Mouse (Mus musculus) ES-Bruce4 (cell line): ENCODE data around the gene Olfr718-ps1. TPM values are rescaled to one million over a fixed set of nuclear protein-coding genes. Genes with fewer than 3 reads are reported as not detected.

Experiments used
- H3K27ac ChIP-seq: 2 replicates; pipeline ENCODE4 v1.5.1; 2012; ENCODE audit warnings: low read length, inconsistent platforms; ENCODE audit not compliant: insufficient read depth
- H3K27me3 ChIP-seq: 2 replicates; pipeline ENCODE4 v1.6.1; 2012; ENCODE audit warnings: mild to moderate bottlenecking, low read length, inconsistent platforms; ENCODE audit not compliant: control insufficient read depth, poor library complexity, insufficient read depth, severe bottlenecking
- H3K36me3 ChIP-seq: 2 replicates; pipeline ENCODE4 v1.6.1; 2012; ENCODE audit warnings: inconsistent platforms, mild to moderate bottlenecking, low read length, moderate library complexity; ENCODE audit not compliant: control insufficient read depth, poor library complexity, insufficient read depth, severe bottlenecking
- H3K4me1 ChIP-seq: one replicate; pipeline ENCODE4 v1.8.1; 2011; ENCODE audit warnings: low read length; ENCODE audit not compliant: control insufficient read depth, insufficient read depth
- H3K4me3 ChIP-seq: 2 replicates; pipeline ENCODE4 v1.5.1; 2011; ENCODE audit warnings: low read depth, mild to moderate bottlenecking, low read length
- H3K9ac ChIP-seq: 2 replicates; pipeline ENCODE4 v1.6.1; 2012; ENCODE audit warnings: low read depth, mild to moderate bottlenecking, inconsistent platforms; ENCODE audit not compliant: poor library complexity, severe bottlenecking
- H3K9me3 ChIP-seq: replicated peaks from 2 replicates; pipeline ENCODE4 v1.6.1; 2012; ENCODE audit warnings: mild to moderate bottlenecking, low read length, inconsistent platforms; ENCODE audit not compliant: control insufficient read depth, poor library complexity, insufficient read depth, severe bottlenecking
- CTCF ChIP-seq: IDR thresholded peaks from one replicate; pipeline ENCODE4 v1.8.1; 2011; ENCODE audit warnings: low read depth, low read length
- EP300 ChIP-seq: IDR thresholded peaks from 2 replicates; pipeline ENCODE4 v1.6.1; 2011; ENCODE audit warnings: low read depth, low read length; ENCODE audit not compliant: insufficient read depth
- POLR2A ChIP-seq: IDR thresholded peaks from one replicate; pipeline ENCODE4 v1.8.1; 2011; ENCODE audit warnings: low read length; ENCODE audit not compliant: insufficient read depth
- polyA plus RNA-seq: library from polyadenylated mRNA; stranded (reverse); fragments of >200 nt; gene quantifications from 2 replicates; pipeline ENCODE4 v1.2.4, GENCODE M21; 2011; ENCODE audit warnings: low read depth; ENCODE audit not compliant: missing spikeins, insufficient read depth, insufficient read length

Gene Olfr718-ps1
- polyA plus RNA-seq, 1 experiment, result 0.42 TPM

DNA sequence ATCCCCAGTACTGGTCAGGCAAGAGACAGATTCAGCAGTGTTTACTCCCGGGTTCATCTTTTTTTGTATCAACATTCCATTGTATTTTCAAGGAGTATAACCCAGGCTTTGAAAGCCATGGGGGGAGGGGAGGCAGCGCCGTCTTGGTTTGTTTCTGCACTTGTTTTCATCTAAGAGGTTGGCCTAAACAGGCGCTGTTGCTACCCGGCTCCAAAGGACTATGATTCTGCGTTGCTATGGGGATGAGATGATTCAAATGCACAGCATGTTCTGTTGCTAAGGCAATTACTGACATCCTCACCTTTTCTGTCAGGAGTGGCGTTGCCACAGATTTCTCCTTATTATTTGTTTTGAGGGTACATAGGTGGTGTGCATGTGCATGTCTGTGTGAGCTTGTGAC lies 21.8 kb downstream of the Olfr718-ps1 start:
- peak overlapping the region; percentile 42; the same call in 1 of the 2 replicates for H3K9ac ChIP-seq
- TF ChIP-seq EP300 (no peak), POLR2A (no peak), CTCF (no peak)
- H3K27ac ChIP-seq, result peak overlapping the region; percentile 87
- H3K9me3 ChIP-seq, result peaks cover 23% of the 10 kb centered on the region
- no peaks in the 10 kb centered on the region for H3K27me3 ChIP-seq
- H3K4me3 ChIP-seq, result no peak overlapping the region
- H3K36me3 ChIP-seq, result no peaks in the 10 kb centered on the region
- peaks cover 8% of the 10 kb centered on the region for H3K4me1 ChIP-seq

DNA sequence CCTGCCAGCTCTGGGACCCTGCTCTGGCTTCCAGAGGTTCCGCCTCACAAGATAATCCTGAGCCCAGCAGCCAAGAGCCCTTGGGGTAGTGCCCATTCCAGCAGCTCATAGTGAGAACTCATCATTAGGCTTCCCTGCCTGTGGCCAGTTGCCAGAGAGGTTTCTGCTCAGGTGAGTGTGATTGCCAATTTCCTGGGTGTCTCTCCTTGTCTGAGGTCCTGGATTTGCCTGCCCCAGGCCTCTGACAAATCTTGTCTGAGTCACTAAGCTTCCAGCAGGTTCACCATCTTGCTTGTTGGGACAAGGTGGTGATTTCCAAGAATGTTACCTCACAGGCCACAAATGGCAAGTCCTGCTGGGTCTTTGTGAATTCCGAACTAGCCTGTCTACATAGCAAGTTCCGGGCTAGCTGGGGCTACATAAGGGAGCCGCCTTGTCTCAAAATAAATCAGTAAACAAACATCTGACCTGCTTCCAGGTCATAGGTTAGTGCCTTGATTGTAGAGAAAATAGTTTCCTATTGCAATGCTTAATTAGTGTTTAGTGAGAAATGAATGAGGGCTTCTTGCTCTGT lies 22.5 kb downstream of the Olfr718-ps1 start:
- no peak overlapping the region for H3K4me3 ChIP-seq
- no peaks in the 10 kb centered on the region for H3K36me3 ChIP-seq
- TF ChIP-seq POLR2A (no peak), CTCF (no peak), EP300 (no peak)
- H3K27me3 ChIP-seq, result no peaks in the 10 kb centered on the region
- peaks cover 23% of the 10 kb centered on the region for H3K9me3 ChIP-seq
- H3K9ac ChIP-seq, result no peak overlapping the region
- peaks cover 10% of the 10 kb centered on the region for H3K4me1 ChIP-seq
- H3K27ac ChIP-seq, result peak overlapping the region; percentile 87

DNA sequence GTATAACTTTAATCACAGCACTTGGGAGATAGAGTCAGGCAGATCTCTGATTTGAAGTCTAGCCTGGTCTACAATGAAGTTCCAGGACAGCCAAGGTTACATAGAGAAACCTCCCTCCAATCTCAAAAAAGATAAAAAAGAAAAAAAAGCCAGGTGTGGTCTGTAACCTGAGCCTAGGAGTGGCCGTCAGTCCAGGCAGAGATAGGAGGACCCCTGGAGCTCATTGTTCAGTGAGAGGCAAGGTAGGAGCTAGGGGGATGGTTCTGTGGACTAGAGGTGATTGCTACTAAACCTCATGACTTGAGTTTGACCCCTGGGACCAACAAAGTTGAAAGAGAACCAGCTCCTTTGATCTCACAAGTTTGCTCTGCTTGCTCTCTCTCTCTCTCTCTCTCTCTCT lies 24.7 kb downstream of the Olfr718-ps1 start:
- Histone ChIP-seq H3K27ac (peak overlapping the region; percentile 97), H3K36me3 (no peaks in the 10 kb centered on the region), H3K9me3 (peaks cover 2% of the 10 kb centered on the region; the same call in 1 of the 2 replicates), H3K9ac (no peak overlapping the region), H3K4me1 (peaks cover 10% of the 10 kb centered on the region), H3K4me3 (no peak overlapping the region), H3K27me3 (no peaks in the 10 kb centered on the region)
- TF ChIP-seq POLR2A (no peak), CTCF (no peak), EP300 (peak; percentile 87)

DNA sequence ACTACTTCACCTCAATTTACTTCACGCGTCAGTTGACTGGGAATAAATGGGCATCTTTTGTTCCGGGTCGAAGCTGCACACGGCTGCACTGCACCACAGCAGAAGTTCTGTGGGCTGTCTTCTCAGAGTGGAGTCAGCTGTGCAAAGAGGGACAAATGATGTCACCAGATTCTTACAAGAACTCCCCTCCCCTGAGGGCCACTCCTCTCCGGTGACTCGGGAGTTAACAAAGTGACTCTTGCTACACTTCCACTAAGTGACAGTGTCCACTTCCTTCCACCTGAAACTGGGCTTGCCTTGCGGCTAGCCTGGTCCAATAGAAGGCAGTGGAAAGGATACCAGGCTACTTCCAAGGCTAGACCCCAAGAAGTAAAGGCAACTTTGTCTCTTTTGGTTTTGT lies 25.3 kb downstream of the Olfr718-ps1 start:
- no peaks in the 10 kb centered on the region for H3K9me3 ChIP-seq
- no peaks in the 10 kb centered on the region for H3K36me3 ChIP-seq
- peak overlapping the region; percentile 97 for H3K27ac ChIP-seq
- no peak for TF ChIP-seq CTCF
- peak; percentile 24 for TF ChIP-seq POLR2A
- no peak for TF ChIP-seq EP300
- H3K4me3 ChIP-seq, result peak overlapping the region; percentile 39; the same call in 1 of the 2 replicates
- H3K27me3 ChIP-seq, result no peaks in the 10 kb centered on the region
- H3K4me1 ChIP-seq, result peaks cover 10% of the 10 kb centered on the region
- H3K9ac ChIP-seq, result peak overlapping the region; percentile 54; the same call in 1 of the 2 replicates

DNA sequence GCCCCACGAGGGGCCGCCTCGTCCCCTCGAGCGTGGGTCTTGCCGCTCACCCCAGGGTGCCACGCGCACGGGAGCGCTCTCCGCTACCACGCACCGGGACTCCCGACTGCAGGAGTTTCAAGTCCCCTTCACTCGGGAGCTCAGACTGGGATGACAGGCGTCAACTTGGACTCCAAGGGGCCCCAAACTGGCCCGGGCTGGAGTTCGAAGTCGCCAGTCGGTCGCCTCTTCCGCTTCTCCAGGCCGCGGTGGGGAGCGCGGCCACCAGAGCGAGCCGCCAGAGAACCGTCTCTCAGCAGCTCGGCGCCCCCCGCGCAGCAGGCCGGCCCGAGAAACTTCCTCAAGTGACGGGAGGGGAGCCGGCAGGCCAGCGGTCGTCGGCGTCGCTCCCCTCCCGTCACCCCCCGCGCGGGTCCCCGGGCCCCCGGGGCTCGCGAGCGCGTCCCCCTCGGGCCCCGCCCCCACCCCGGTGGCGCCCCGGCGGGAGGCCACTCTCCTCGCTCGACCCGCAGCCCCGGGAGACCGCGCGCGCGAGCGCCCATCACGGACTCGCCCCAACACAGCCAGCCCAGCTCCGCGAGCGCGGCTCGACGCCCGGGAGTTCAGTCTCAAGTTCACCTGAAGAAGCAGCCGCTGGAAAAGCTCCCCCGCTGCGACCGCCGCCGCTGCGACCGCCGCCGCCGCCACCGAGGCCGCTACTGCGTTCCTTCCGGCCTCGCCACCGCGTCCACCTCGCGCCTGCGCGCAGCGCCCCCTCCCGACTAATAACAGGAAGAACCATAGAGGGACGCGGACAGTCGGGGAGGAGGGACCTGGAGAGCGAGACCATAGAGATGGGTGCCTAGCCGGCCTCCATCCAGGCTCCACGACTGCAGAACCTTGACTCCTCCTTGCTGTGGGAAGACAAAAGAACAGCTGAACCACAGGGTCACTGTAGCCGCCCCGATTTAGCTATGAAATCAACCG lies 34.8 kb downstream of the Olfr718-ps1 start, which contains the start of gene Rnf216:
Gene Rnf216, minus strand, starts transcription at position 714 of the 966 bp plus-strand sequence.
- H3K9ac ChIP-seq, result peak within 1 kb of the TSS; percentile 93
- no peak within 1 kb of the TSS for H3K27ac ChIP-seq
- no peaks in the 10 kb centered on the region; the same call in 1 of the 2 replicates for H3K36me3 ChIP-seq
- H3K4me1 ChIP-seq, result peaks cover 3% of the 10 kb centered on the region
- TF ChIP-seq POLR2A (no peak), EP300 (peak; percentile 65; the same call in 1 of the 2 replicates), CTCF (peak; percentile 57)
- H3K4me3 ChIP-seq, result peak within 1 kb of the TSS; percentile 94
- no peaks in the 10 kb centered on the region for H3K9me3 ChIP-seq
- H3K27me3 ChIP-seq, result no peaks in the 10 kb centered on the region

DNA sequence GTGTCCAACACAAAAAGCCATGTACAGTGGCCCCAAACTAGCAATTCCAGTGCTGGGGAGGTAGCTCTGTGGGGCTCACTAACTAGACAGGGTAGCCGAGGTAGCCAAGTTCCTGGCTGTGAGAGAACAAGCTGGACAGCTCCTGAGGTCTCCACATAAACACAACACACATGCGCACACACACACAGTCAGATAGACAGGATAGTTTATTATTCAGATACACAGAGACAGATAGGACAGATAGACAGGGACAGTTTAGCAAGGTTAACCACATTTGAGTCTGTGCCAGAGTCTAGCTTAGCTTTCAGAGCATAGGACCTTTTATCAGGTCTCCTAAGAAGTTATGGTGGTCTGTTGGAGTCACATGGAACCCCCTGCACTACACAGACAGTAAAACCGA lies 40.5 kb downstream of the Olfr718-ps1 start:
- Histone ChIP-seq H3K27ac (no peak overlapping the region), H3K4me1 (peaks cover 3% of the 10 kb centered on the region), H3K27me3 (no peaks in the 10 kb centered on the region), H3K9ac (no peak overlapping the region), H3K4me3 (no peak overlapping the region), H3K9me3 (no peaks in the 10 kb centered on the region), H3K36me3 (no peaks in the 10 kb centered on the region; the same call in 1 of the 2 replicates)
- TF ChIP-seq CTCF, result no peak
